Mouse (Mus musculus) neural tube, embryonic 10.5 days (tissue): ENCODE results near the gene Gm10160.
"Not testable (repeated sequence)": the region's sequence is repeated elsewhere in the genome, so short reads cannot be mapped to it uniquely, and the experiment has no call there.

Experiments used
- DNase-seq: peaks from one replicate; pipeline ENCODE4 v3.0.0-alpha.2; 2017; ENCODE audit warnings: low spot score; ENCODE audit errors: extremely low spot score

Gene Gm10160

DNA sequence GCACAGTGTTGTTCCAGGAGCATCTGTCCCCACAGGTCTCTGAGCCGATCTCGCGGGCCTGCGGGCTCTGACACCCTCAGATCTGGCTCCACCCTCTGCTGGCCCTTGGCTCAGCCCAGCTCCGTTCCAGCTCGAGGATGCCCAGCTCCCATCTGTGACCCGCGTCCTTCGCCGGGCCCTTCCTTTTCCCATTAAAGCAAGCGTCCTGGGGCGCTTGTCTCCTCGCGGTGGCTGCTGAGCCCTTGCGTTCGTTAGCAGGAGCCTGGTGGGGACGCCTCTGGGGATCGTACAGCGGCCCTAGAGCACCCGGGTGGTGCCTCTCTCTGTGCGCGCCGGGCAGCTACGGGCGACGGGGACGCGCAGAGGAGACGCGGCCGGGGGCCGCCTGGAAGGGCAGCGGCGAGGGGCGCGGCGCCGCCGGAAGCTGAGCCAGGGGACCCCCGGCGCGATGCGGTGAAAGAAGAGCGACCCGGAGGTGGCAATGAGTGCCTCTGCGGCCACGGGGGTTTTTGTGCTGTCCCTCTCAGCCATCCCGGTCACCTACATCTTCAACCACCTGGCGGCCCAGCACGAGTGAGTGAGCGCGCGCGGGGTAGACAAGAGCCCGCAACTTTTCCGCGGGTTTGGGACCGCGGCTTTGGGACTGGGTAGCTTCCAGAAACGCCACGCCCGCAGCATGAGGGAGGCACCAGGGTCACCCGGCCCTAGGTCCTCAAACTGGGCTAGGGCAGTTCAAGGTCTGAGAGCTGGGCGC lies 3.6 kb upstream of the Gm10160 start, which contains the start of gene Tm6sf1:
Gene Tm6sf1 (plus strand): TSS at position 34 of the 754 bp plus-strand sequence.
- peak; percentile 75 for DNase-seq

DNA sequence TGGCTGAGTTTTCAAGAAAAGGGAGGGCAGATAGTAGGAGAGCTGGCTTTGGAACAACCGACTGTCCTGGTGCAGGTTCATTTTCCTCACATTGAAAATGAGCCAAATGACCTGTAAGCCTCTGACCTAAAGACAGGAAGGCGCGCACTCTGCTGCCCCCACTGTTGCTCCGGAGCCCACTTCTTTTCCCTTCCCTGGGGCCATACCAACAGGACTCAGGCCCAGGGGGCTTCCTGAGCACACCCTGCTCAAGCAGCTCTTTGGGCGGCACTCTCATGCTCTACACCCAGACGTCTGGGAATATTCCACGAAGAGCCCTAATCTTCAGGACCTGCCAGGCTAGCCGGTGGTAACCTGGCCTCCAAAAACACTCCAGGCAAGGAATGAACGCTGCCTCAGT lies 2.6 kb upstream of the Gm10160 start:
- DNase-seq, result no peak

DNA sequence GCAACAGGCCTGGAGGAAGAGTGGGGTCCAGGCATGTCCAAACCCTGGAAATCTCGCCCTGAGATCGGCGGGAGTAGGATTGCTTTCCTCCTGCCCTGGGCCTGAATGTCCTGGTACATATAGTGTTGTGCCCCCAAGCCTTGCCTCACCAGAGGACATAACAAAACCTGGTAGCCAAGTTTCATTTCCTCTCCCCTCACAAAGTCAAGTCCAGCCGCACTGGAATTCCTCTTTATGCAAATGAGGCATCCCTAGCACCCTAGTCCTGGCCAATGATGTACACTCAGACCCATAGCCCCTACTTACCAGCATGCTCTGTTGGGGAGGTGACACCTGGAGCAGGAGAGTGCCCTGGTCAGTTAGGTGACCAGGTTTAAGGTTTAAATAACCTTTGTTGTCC lies 627 bp upstream of the Gm10160 start:
- DNase-seq, result no peak

DNA sequence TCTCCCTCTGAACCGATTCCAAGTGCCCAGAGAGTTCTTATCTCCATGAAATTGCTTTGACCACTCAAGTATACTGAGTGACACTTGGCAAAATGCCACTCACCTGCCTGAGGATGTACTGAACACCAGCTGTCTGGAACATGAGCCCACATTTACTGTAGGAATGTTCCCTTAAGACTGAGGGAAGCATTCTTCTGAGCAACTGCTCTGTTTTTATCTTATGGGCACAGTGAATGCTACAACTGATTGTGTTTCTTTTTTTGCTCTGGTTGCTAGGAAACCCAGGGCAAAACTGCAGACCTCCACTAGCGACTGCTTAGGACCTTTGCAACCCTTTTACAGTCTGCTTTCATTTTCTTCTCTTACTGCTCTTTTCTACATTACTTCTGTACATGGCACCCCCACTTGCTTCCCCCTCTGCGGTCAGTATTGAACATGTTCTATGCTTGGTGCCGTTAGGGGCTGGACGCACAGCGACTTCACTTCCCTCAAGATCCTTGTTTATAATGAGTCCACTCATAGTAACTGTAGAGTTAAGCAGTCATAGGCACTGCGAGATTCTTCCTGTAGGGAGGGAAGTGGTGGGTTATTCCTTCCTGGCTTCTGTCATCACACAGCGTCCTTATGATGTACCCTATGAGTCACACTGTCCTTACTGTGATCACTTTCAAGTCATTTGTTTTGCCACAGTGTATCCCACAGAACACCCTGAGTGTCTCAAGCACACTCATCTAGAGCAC lies 856 bp downstream of the Gm10160 start:
- no peak for DNase-seq

DNA sequence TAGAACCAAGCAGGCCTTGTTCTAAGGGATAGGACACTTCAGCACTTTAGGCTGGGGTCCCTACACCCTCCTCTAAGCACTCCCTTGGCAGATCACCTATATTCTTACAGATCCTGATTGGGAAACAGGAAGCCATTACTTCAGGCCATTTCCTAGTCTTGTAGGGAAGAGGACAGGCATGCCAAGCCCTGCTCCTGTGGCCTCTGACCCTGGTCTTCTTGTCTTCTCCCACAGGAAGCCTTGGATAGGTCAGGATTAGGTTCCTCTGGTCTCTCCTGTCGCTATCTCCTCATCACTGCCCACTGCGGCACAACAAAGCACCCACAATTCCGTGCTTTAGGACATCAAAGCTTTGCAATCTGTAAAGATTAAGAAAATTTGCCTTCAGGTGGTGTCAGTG lies 3.9 kb downstream of the Gm10160 start:
- DNase-seq, result no peak

DNA sequence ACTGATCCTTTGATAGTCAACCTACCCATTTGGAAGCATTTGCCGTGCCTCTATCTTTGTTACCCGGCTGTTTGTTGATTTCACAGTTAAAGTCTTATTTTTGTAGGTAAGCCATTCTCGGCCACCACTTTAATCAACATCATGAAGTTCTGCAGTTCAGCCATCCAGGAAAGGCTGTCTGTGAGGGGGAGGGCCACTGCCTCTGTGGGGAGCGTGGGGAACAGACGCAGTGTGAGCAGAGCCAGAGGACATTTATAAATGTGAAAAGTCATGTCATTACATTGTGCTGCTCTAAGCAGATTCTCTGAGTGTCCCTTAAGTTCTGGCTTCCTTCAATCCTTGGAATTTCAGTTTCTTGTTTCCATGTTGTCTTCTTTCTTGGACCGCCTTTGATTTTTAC lies 5.4 kb downstream of the Gm10160 start:
- DNase-seq, result no peak

DNA sequence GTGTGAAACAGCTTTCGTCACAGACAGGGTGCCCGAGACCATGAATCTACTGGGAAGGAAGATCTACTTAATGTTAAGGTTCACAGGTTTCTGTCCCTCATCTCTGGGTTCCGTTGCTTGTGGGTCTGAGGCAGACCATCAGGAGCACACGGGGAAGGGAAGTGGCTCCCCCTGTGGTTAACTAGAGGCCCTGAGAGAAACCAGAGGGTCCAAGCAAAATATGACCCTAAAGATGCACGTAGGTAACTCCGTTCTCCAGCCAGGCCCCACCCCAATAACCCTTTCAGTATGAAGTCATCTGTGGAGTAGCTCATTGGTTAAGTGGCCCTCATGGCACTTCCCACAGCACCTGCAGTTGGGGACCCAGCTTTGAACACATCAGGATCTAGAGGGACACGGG lies 6.0 kb downstream of the Gm10160 start:
- DNase-seq, result no peak

DNA sequence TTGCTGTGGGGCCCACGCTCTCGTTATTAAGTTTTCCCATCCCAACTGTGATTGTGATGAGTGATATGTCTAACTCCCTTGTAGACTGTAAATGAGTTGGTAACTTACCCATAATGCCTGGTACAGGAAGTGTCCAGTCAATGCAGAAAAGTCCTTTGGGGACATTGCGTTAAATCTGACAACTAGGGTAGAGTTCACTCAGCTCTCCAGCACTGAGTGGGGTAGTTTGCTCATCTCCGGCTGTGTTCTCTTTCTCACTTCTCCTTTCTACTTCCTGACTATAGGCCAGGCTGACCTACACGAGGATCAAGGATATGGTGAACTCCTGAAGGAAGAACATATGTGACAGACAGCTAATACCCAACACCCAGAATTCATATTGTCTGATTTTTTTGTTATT lies 6.4 kb downstream of the Gm10160 start:
- DNase-seq, result no peak

DNA sequence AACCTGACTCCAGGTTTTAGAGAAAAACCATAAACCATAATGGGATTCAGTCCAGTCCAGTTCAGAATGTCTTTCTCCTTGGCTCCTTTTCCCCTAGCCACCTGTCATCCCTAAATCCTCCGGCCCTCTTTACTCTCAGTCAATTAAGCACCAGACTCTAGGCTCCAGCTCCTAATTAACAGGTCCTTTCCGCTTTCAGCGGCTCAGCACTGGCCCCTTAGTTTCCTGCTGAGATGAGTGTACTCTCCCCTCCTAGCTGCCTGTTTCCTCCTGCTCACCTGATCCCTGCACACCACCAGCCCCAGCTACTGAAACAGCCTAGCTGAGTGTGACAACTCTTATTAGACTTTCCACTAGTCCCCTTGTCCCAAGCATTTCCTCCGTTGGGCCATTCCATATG lies 7.8 kb downstream of the Gm10160 start:
- DNase-seq, result no peak

DNA sequence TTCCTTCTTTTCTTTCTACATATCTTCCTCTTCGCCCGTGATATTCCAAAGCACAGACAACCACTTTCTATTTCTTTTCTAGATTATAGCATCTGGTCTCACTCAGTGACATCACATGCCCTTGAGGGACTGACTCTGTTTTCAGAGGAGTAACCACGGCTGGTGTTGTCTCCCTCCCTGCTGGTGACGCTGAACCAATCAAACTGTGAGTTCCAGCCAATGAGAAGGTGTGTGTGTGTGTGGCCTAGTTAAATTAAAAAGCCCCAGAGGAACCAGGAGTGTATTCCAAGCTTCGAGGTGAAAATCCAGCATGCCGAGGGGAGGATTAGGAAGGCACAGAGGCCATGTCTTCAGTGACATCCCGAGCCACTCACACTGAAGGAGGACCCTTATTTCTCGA lies 8.6 kb downstream of the Gm10160 start:
- no peak for DNase-seq

DNA sequence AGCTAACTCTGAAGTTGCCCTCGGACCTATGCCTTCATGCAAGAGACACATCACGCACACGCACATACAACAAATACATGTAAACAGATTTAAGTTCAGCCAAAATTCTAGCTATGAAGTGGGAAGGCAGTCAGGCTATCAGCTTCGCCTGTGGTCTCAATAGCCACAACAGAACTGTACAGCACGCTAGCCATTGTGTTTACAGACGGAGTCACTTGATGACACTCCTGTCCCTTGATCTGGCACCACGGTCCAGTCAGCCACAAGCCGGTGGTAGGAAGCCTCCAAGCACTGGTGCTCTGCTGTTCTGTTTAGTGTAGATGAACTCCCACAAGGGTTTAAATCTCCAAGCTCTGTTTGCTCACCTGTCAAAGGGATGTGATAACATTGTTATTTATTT lies 9.6 kb downstream of the Gm10160 start:
- DNase-seq, result no peak

DNA sequence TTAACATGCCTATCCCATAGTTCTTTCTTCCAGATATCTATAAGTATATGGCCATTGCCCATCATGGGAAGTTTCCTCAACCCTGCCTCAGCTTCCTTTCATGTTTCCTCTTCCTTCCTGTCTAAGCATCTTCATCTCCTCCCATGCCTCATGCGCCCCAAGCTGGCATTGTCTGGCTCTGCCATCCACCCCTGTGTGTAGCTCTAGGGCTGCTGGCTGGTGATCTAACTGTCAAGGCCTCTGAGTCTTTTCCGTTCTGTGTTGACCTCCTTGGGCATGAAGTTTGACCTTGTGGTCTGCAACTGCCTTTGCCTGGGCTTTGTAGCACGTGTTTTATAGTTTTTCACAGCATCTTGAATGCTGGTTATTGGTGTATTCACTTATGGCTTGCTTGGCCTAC lies 10.3 kb downstream of the Gm10160 start:
- no peak for DNase-seq

DNA sequence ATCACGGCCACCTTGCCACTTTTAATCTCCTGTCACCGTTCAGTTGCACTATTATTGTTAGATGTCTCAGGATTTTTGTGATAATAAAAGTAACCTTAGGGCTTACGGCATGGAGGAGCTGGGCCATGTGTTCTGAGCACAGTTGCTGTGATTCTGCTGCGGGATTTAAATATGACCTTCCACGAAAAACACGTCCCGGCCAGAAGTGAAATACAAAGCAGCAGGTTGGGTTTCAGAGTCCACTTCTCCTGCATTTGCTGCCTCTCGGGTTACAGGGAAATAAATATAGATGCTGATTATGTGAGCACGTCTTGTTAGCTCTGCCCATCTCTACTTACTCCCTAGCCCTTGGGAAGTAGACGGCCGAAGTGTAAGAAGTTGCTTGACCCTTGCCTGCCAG lies 10.8 kb downstream of the Gm10160 start:
- no peak for DNase-seq

DNA sequence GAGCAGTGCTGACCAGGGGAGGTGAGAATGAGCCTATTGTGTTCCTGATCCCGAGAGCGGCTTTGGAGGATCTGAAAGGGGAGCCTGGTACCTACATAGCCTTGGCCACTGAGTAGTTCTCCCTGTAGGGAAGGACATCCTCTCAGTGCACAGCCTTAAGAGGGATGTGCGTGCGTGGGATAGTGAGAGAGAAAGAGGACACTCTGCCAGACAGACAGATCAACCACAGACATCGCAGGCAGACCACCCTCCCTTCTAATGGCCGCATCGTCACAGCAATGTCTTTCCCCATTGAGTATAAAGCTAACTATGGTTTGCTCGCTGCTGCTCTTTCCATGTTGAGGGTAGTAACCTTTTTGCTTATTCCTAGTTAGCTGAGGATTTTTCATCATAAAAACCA lies 11.7 kb downstream of the Gm10160 start:
- DNase-seq, result no peak

DNA sequence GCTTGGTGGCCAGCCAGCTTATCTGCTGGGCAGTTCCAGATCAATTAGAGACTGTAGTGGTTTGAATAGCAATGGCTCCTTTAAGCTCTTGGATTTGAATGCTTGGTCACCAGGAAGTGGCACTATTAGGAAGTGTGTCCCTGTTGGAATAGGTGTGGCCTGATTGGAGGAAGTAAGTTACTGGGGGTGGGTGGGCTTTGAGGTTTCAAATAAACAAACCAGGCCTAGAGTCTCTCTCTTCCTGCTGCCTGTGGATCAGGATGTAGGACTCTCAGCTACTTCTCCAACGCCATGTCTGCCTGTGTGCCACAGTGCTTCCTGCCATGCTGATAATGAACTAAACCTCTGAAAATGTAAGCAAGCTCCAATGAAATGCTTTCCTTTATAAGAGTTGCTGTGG lies 12.6 kb downstream of the Gm10160 start:
- no peak for DNase-seq

DNA sequence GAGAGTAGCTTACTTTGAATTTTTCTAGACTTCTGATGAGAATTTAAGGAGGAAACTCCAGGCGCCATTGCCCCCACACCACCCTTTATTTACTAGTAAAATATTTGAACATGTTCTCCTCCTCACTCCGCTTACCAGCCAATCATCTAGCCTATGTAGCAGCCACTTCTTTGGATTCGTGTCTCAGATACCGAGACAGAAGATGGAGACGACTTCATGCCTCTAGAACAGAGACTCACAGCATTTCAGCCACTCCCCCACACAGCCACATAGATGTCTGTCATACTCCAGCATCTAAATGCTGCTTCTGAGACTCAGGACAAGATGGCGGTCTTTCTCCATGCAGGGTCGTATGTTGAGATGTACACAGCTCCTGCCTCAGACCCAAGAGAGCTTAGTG lies 13.5 kb downstream of the Gm10160 start:
- no peak for DNase-seq

DNA sequence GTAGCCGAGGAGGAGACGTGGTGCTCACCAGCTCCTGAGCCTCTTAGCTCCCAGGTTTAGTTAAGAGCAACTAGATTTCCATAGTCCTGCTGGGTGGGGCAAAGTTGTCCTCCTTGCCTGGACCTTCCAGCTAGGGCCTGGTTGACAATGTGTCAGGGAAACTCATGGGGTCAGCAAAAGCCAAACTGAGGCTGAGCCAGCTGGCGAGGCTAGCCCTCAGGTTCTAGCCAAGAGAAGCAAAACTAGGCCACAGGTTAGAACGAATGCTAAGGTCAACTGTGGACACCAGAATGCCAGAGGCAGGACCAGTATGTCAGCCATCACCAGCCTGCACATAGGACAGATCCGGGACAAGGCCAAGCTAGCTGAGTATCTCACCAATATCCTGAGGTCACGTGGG lies 14.2 kb downstream of the Gm10160 start:
- DNase-seq, result no peak

DNA sequence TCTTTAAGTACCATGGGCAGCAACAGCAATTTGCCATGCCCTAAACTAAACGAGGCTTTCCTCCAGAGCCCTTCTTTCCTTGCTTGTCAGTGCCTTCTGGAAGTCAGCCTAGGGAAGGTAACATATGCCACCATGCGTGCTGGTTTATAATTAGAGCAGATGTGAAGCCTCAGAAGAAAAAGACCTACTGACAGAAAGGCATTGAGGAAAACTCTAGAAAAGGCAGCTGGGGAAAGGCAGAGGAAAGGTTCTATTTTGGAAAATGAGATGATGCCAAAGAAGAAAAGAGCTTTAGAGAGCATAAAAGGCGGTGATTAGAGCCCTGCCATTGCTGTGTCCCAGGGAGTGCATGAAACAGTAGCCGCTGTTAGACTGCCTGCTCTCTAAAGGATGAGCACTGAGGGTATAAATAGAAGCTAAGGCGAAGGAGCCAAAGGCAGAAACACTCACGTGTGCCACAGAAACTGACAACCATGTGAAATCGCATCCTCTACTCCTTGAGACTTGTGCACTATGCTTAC lies 14.9 kb downstream of the Gm10160 start:
- DNase-seq, result no peak

DNA sequence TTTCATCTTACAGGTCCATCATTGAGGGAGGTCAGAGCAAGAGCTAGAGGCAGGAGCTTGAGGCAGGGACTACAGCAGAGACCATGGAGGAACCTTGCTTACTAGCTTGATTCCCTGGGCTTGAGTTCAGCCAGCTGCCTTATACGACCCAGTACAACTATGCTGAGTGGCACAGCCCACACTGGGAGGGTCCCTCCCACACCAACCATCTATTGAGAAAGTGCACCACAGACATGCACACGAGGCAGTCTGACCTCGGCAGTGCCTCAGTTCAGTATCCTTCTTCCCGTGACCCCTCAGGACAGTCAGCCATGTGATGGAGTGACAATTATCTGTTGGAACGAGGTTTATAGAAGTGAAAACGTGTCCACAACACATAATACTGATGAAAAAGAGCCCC lies 15.8 kb downstream of the Gm10160 start:
- DNase-seq, result no peak

DNA sequence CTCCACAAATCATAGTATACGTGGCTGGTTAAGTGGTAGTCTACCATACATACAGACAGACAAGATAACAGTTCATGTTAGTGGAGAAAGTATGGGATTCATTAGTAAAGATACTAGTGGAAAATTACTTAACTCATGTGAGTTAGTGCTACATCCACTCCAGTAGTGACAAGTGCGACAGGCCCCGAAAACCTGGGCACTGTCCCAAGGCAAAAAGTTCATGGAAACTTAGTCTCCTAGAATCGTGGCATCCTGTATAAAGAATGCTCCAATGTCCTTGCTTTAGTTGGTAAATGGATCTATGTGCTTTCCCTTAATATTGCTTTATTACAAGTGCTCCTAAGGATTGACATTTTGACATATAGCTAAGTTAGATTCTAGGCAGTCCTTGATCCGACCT lies 17.8 kb downstream of the Gm10160 start:
- DNase-seq, result not testable (repeated sequence)

DNA sequence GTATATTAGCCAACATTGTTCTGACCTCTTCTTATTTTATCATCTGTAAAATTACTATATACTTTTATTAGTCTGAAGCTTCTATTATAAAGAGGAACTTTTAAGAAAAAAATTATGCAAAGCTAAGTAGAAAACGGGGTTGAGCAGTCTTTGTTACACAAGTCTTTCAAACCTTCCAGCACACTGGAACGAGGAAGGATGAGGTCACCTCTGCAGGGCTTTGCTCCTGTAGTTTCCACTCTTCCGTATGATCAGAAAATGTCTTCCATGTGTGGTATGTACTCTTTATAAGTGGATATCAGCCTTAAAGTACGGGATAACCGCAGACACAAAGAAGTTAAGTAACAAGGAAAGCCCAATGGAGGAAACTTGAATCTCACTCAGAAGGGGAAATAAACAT lies 20.2 kb downstream of the Gm10160 start:
- DNase-seq, result no peak

DNA sequence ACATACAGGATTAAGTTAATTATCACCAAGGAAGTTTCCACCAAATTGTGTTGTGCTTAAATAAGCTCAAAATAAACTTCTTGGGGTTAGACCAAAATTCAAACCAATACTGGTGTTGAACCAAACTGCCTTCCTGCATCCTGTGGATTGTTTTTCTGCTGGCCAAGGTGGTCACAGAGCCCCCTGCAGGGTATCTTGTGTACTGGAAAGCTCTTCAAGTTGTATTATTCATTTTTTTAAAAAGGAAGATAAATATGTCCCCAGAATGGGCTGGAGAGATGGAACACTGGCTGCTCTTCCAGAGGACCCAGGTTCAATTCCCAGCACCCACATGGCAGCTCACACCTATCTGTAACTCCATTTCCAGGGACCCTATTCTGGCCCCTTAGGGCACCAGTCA lies 20.7 kb downstream of the Gm10160 start:
- no peak for DNase-seq

DNA sequence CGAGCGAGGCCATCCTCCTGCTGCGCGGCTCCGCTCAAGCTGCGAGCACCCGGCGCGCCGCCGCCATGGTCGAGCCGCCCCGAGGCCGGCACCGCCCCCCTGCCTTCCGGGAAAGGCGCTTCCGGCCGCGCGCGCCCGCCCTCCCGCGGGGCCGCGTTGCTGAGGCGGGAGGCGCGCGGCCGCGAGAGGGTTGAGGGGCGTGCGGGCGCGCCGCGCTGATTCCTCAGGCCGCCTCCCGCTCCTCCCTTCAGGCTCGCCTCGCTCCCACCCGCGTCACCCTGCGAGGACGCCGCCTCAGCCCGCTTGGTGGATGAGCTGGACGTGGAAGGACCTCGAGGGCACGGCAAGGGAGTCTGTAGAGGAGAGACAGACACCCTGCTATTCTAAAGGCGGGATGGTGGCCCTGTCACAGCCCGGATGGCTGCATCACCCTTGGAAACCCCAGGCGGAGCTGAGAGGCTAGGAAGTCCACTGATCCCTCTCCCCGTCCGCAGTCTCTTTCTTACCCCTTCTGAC lies 26.2 kb downstream of the Gm10160 start, which contains the start of gene Btbd1:
Gene Btbd1 (minus strand): TSS at position 53 of the 516 bp plus-strand sequence.
- peak; percentile 85 for DNase-seq
